Mouse (Mus musculus) olfactory bulb, adult 2 months (tissue): ENCODE measurements around the gene Dennd5a. TPM values are rescaled to one million over a fixed set of nuclear protein-coding genes. Genes with fewer than 3 reads are reported as not detected.
A peak's percentile ranks its signal among the peaks of the same experiment; 100 is the strongest.

Experiments used
- H3K27ac ChIP-seq: fragments of 200-500 bp; 2 replicates; pipeline ENCODE4 v1.5.1; 2012; ENCODE audit warnings: low read depth, low read length; ENCODE audit not compliant: insufficient read depth
- H3K4me1 ChIP-seq: fragments of 200-500 bp; 2 replicates; pipeline ENCODE4 v1.6.1; 2012; ENCODE audit warnings: low read length; ENCODE audit not compliant: control insufficient read depth, insufficient read depth
- H3K4me3 ChIP-seq: fragments of 200-500 bp; 2 replicates; pipeline ENCODE4 v1.5.1; 2012; ENCODE audit warnings: mild to moderate bottlenecking, low read depth, low read length, moderate library complexity; ENCODE audit not compliant: insufficient read depth
- CTCF ChIP-seq: fragments of 200-500 bp; IDR thresholded peaks from 2 replicates; pipeline ENCODE4 v1.5.1; 2012; ENCODE audit warnings: low read depth, mild to moderate bottlenecking, low read length, moderate library complexity; ENCODE audit not compliant: insufficient read depth
- POLR2A ChIP-seq: fragments of 200-500 bp; IDR thresholded peaks from 2 replicates; pipeline ENCODE4 v1.6.1; 2012; ENCODE audit warnings: mild to moderate bottlenecking, low read depth, low read length, moderate library complexity; ENCODE audit not compliant: insufficient read depth
- WGBS: fragments of 180-500 bp; shearing (Covaris S2); methylation state at CpG from one replicate; pipeline ENCODE4 v1.1.7; 2018; 5-methylcytosine and 5-hydroxymethylcytosine counted together
- polyA plus RNA-seq: library from polyadenylated mRNA; stranded (reverse); fragments of >200 nt; gene quantifications from 2 replicates; pipeline ENCODE4 v1.2.4, GENCODE M21; 2012; ENCODE audit warnings: low replicate concordance; ENCODE audit not compliant: missing spikeins, insufficient read depth, insufficient read length

Gene Dennd5a
- polyA plus RNA-seq, 1 experiment, result 223 TPM

GRCm38 (mm10) chr7:109906165-109906564 is 54.1 kb downstream of the Dennd5a start:
- H3K4me3 ChIP-seq, result no peak overlapping the region
- 86% methylated on average over 2 of the region's 2 CpGs for whole genome bisulfite sequencing
- TF ChIP-seq CTCF (no peak), POLR2A (no peak)
- no peak overlapping the region for H3K27ac ChIP-seq
- H3K4me1 ChIP-seq, result no peaks in the 10 kb centered on the region

GRCm38 (mm10) chr7:109900921-109901320 is 59.3 kb downstream of the Dennd5a start:
- TF ChIP-seq POLR2A (no peak), CTCF (no peak)
- 86% methylated on average over 9 of the region's 9 CpGs for WGBS
- H3K4me1 ChIP-seq, result no peaks in the 10 kb centered on the region
- no peak overlapping the region for H3K4me3 ChIP-seq
- no peak overlapping the region for H3K27ac ChIP-seq

DNA sequence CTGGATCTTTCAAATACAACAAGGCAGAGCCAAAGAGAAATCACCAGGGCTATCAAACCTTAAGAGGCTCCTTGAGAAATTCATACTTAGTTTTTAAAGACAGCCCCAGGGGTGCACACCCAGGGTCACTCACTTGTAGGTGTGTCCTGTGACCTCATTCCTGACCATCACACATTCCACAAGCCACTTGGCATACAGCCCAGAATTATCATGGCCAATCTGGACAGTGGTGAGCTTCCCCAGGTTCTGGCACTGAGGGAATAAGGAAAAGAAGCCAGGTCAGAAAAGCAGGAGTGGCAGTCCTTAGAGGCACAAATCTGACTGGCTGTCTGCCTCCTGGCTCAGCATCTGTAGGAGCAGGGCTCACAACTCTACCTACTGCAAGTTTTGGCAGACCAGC is 61.4 kb downstream of the Dennd5a start:
- H3K4me1 ChIP-seq, result no peaks in the 10 kb centered on the region
- H3K27ac ChIP-seq, result no peak overlapping the region
- no peak overlapping the region for H3K4me3 ChIP-seq
- TF ChIP-seq POLR2A (no peak), CTCF (no peak)

- H3K4me3 ChIP-seq, result no peak overlapping the region
- H3K27ac ChIP-seq, result no peak overlapping the region
- peaks cover 6% of the 10 kb centered on the region; the same call in 1 of the 2 replicates for H3K4me1 ChIP-seq
- TF ChIP-seq POLR2A, result no peak
- TF ChIP-seq CTCF, result peak; percentile 86
- 30% methylated on average over 3 of the region's 3 CpGs for WGBS
Measured at GRCm38 (mm10) chr7:109892530-109892929, 67.7 kb downstream of the Dennd5a start.

DNA sequence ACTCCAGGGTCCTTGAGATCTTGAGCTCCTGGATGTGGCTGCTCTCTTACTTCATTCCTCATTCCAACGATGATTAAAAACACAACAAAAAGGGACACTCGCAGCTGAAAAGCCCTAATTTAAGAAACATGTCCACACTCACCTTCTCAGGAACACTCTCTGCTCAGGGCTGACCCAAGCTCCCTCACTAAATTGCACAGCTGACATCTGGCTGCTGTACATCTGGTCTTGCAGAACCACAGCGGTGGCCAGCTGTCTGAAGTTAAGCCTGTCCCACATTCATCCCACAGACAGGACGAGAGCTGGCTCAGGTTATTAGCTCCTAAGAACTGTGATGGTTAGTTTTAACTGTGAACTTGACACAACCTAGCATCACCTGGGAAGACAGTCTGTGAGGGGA is 68.5 kb downstream of the Dennd5a start:
- H3K4me1 ChIP-seq, result peaks cover 6% of the 10 kb centered on the region; the same call in 1 of the 2 replicates
- H3K27ac ChIP-seq, result no peak overlapping the region
- H3K4me3 ChIP-seq, result no peak overlapping the region
- TF ChIP-seq CTCF (no peak), POLR2A (no peak)
- WGBS, result 87% methylated on average over 4 of the region's 4 CpGs

DNA sequence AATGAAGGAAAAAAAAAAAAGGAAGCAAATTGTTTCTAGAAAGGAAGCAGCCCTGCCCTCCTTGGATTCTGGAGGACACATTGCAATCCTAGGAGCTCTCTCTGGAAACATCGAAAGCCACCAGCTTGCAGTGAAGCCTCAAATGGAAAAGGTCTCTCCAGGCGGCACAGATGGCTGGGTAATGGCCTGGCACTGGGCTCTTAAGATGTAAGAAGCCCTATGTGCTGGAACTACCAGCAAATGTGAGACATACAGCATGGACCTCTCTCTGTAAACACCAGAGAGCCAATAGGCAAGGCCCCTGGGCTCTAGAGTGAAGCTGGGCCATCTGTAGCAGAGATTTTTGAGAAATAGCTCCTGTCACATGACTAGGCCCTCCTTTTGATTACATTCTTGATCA is 70.0 kb downstream of the Dennd5a start:
- no peak for TF ChIP-seq POLR2A
- TF ChIP-seq CTCF, result no peak
- 93% methylated on average over 2 of the region's 2 CpGs for WGBS
- no peak overlapping the region for H3K27ac ChIP-seq

GRCm38 (mm10) chr7:109889300-109889699 is 71.0 kb downstream of the Dennd5a start:
- no peak overlapping the region for H3K27ac ChIP-seq
- H3K4me1 ChIP-seq, result peaks cover 6% of the 10 kb centered on the region; the same call in 1 of the 2 replicates
- no peak overlapping the region for H3K4me3 ChIP-seq
- 42% methylated on average over 5 of the region's 5 CpGs for WGBS
- TF ChIP-seq POLR2A (no peak), CTCF (no peak)

More for the DNA sequence above, 70.0 kb downstream of the Dennd5a start:
- Histone ChIP-seq H3K4me3 (no peak overlapping the region), H3K4me1 (peaks cover 6% of the 10 kb centered on the region; the same call in 1 of the 2 replicates)

DNA sequence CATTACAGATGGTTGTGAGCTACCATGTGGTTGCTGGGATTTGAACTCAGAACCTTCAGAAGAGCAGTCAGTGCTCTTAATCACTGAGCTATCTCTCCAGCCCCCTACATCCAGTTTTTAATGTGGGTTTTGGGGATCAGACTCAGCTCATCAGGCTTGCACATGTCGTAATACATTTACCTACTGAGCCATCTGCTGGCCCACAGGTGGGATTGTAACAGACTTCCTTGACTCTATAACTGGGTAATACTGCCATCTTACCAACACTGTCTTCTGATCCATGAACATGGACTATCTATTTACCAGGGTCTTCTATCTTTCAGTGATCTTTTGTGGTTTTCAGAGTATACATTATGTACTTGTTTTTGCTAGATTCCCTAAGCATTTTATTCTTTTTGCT is 74.0 kb downstream of the Dennd5a start:
- no peak overlapping the region for H3K27ac ChIP-seq
- 95% methylated on average over 1 of the region's 1 CpGs for WGBS
- no peaks in the 10 kb centered on the region for H3K4me1 ChIP-seq
- TF ChIP-seq POLR2A, result no peak
- TF ChIP-seq CTCF, result no peak
- no peak overlapping the region for H3K4me3 ChIP-seq

- H3K4me1 ChIP-seq, result peaks cover 3% of the 10 kb centered on the region; the same call in 1 of the 2 replicates
- H3K27ac ChIP-seq, result no peak overlapping the region
- no peak overlapping the region for H3K4me3 ChIP-seq
- TF ChIP-seq POLR2A, result no peak
- WGBS, result 86% methylated on average over 2 of the region's 2 CpGs
Measured at GRCm38 (mm10) chr7:109882574-109882973, 77.7 kb downstream of the Dennd5a start.

DNA sequence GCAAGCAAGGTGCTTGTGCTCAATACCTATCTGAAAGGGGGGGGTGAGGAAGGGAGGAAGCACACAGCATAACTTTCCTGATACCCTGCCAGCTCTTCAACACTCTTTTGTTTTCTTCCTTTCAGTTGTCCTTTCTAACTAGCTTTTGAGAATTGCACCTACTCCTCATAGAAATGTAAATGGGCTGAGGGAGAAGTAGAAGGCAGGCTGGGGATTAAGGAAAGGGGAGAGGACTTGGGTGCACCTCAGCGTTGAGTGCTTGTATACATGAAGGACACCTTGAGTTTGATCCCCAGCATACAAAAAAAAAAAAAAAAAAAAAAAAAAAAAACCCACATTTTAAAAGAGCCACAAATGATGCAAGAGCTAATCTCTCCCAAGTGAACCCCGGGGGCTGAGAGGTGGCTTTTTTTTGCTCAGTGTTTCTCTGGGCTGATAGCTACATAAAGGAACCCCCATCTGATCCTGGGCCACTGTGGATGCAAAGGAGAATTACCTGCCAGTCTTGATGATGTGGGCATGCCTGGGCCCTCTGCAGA is 78.6 kb downstream of the Dennd5a start:
- Histone ChIP-seq H3K27ac (no peak overlapping the region), H3K4me3 (no peak overlapping the region), H3K4me1 (peaks cover 3% of the 10 kb centered on the region; the same call in 1 of the 2 replicates)
- TF ChIP-seq POLR2A, result no peak
- no peak for TF ChIP-seq CTCF
- WGBS, result 41% methylated on average over 2 of the region's 2 CpGs
